Comparison of ENCODE assay signal across 7 mouse cellular contexts in genomic region chr8:119779013-119779737, GRCm38 (mm10). TPM values are rescaled to one million over a fixed set of nuclear protein-coding genes. Genes with fewer than 3 reads are reported as not detected.
A peak's percentile ranks its signal among the peaks of the same experiment; 100 is the strongest.
DNase-seq lines count a peak whose midpoint lies in the region; ATAC-seq lines count a peak whose summit lies in the region.

No protein-coding gene starts in this region.

- H3K4me3 ChIP-seq in intestine, embryonic 14.5 days (ENCODE audit: low read depth, low read length) = no peak overlapping the region
- peak overlapping the region; percentile 76 for H3K4me3 ChIP-seq in midbrain, embryonic 10.5 days

- no peak overlapping the region for H3K9ac ChIP-seq in intestine, embryonic 14.5 days (ENCODE audit: low read length)

- H3K27ac ChIP-seq in intestine, embryonic 14.5 days (ENCODE audit: low read depth) = no peak overlapping the region
- peak overlapping the region; percentile 76; the same call in 1 of the 2 replicates for H3K27ac ChIP-seq in midbrain, embryonic 10.5 days (replicated peaks)

- peak overlapping the region; percentile 62; the same call in 1 of the 2 replicates for H3K4me2 ChIP-seq in intestine, embryonic 14.5 days (ENCODE audit: low read length)

- peaks cover 15% of the 10 kb centered on the region for H3K4me1 ChIP-seq in intestine, embryonic 14.5 days (replicated peaks; ENCODE audit: control insufficient read depth, insufficient read depth, low read length)
- H3K4me1 ChIP-seq in midbrain, embryonic 10.5 days = peaks cover 42% of the 10 kb centered on the region

- no peaks in the 10 kb centered on the region for H3K9me3 ChIP-seq in intestine, embryonic 14.5 days (ENCODE audit: control insufficient read depth, low read length)
- no peaks in the 10 kb centered on the region for H3K9me3 ChIP-seq in midbrain, embryonic 10.5 days (replicated peaks)

- peak; percentile 68 for DNase-seq in adrenal gland, adult 8-10 months
- DNase-seq in embryo, embryonic 11 days = peak; percentile 88
- DNase-seq in gastrocnemius, postnatal 25 days = peak; percentile 67
- peak; percentile 81 for DNase-seq in intestine, embryonic 14.5 days (ENCODE audit: low spot score)
- DNase-seq in left cerebral cortex, postnatal 25 days (ENCODE audit: low spot score in 2 of 2) = peak; percentile 87 to 93
- peak; percentile 80 for DNase-seq in midbrain, embryonic 10.5 days (ENCODE audit: low spot score)
- DNase-seq in skeletal muscle tissue, adult 2 months (ENCODE audit: low read depth, low spot score) = peak; percentile 84

- 25% methylated on average over 14 of the region's 14 CpGs for WGBS in intestine, embryonic 14.5 days
- 24% methylated on average over 14 of the region's 14 CpGs for WGBS in midbrain, embryonic 10.5 days

- intact Hi-C loops in left cerebral cortex, postnatal 25 days (cut with DNase I) = loop anchor here (2.0 to 10.0 kb wide), 2 partner anchors 148 to 334 kb away; partner anchors contain the start of gene Necab2

- no peaks in the 10 kb centered on the region for H3K36me3 ChIP-seq in intestine, embryonic 14.5 days (ENCODE audit: control insufficient read depth, insufficient read depth, low read length)
- H3K36me3 ChIP-seq in midbrain, embryonic 10.5 days = no peaks in the 10 kb centered on the region

- H3K27me3 ChIP-seq in intestine, embryonic 14.5 days (replicated peaks; ENCODE audit: control insufficient read depth, insufficient read depth, low read length) = no peaks in the 10 kb centered on the region
- H3K27me3 ChIP-seq in midbrain, embryonic 10.5 days (ENCODE audit: low read depth, poor library complexity, severe bottlenecking) = no peaks in the 10 kb centered on the region; the same call in 1 of the 2 replicates

- ATAC-seq in intestine, embryonic 14.5 days (replicated peaks; ENCODE audit: low FRiP score, low TSS enrichment, low read depth) = no peak

RNA-seq across cellular contexts. Expression of gene Tldc1, which starts 1.0 kb away (rescaled TPM):
- 10 to 100 TPM; 16.1 to 18.1 (median 17.1) TPM for total RNA-seq in adrenal gland, adult 8-10 months (2022)
- 1 to 10 TPM; 3.2 to 4.0 TPM for total RNA-seq in gastrocnemius, postnatal 25 days (2021)
- polyA plus RNA-seq in intestine, embryonic 14.5 days (2014; fragmentation: Nextera tagmentation; extraction: Ambion mirVana) = 11.1 and 15.0 TPM in 2 replicates
- total RNA-seq in left cerebral cortex, postnatal 25 days (2021) = 10 to 100 TPM; 17.0 to 17.4 TPM
- 15.4 and 16.4 TPM in 2 replicates for polyA plus RNA-seq in midbrain, embryonic 10.5 days (2016; fragmentation: Nextera tagmentation; extraction: Ambion mirVana)
